Mouse (Mus musculus): ENCODE results near the gene Slc25a26. TPM values are rescaled to one million over a fixed set of nuclear protein-coding genes. Genes with fewer than 3 reads are reported as not detected.

The Slc25a26 gene
- polyA plus RNA-seq, 1 experiment = not detected

DNA sequence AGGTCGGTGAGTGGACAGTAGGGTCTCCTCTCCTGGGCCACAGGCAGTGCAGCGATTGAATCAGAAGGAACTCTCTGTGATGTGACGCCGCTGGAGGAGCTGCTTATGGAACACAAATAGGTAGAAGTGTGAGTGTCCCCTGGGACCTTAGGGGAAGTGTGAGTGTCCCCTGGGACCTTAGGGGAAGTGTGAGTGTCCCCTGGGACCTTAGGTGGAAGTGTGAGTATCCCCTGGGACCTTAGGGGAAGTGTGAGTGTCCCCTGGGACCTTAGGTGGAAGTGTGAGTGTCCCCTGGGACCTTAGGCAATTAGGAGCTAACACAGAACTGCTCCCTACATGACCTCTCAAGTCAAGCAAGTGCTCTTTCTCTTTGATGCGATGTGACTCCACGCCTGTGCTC is 18.0 kb downstream of the Slc25a26 start:
- Histone ChIP-seq H3K4me1 (ENCODE audit: control insufficient read depth, insufficient read depth, low read length) (no peaks in the 10 kb centered on the region), H3K4me3 (ENCODE audit: insufficient read depth, low read depth, low read length) (no peak overlapping the region), H3K27ac (ENCODE audit: insufficient read depth, low read depth, low read length) (no peak overlapping the region)
- no peak for TF ChIP-seq POLR2A (IDR thresholded peaks at IDR 0.05; ENCODE audit: insufficient read depth, low read depth, low read length)
- no peak for TF ChIP-seq CTCF (IDR thresholded peaks at IDR 0.05; ENCODE audit: insufficient read depth, low read depth, low read length)
- 97% methylated on average over 6 of the region's 6 CpGs for WGBS

- no peak for TF ChIP-seq POLR2A (IDR thresholded peaks at IDR 0.05; ENCODE audit: insufficient read depth, low read depth, low read length)
- TF ChIP-seq CTCF (IDR thresholded peaks at IDR 0.05; ENCODE audit: insufficient read depth, low read depth, low read length) = no peak
- Histone ChIP-seq H3K4me1 (ENCODE audit: control insufficient read depth, insufficient read depth, low read length) (no peaks in the 10 kb centered on the region), H3K4me3 (ENCODE audit: insufficient read depth, low read depth, low read length) (no peak overlapping the region), H3K27ac (ENCODE audit: insufficient read depth, low read depth, low read length) (no peak overlapping the region)
- WGBS = 29% methylated on average over 2 of the region's 2 CpGs
These were observed 24.2 kb downstream of the Slc25a26 start for GRCm38 (mm10) chr6:94524335-94524734.

DNA sequence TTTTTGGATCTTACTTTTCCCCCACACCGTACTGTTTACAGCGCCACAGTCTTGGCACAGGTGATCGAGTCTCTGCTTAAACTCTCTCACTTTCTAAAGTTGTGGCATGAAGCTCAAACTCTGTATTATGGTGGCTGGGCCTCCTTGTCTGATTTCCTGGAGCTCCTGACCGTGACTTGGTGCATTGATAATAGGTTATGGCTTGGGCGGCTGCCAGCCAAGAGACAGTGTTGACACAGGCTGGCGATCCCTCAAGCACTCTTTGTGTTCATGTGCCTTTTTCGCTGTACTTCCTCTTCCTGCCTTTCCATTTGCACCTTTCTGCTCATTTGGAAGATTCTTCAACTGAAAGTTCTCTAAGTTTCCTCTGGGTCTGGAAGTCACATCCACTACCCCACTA is 30.6 kb downstream of the Slc25a26 start:
- Histone ChIP-seq H3K4me3 (ENCODE audit: insufficient read depth, low read depth, low read length) (no peak overlapping the region), H3K27ac (ENCODE audit: insufficient read depth, low read depth, low read length) (no peak overlapping the region), H3K4me1 (ENCODE audit: control insufficient read depth, insufficient read depth, low read length) (no peaks in the 10 kb centered on the region)
- TF ChIP-seq CTCF (IDR thresholded peaks at IDR 0.05; ENCODE audit: insufficient read depth, low read depth, low read length) (no peak), POLR2A (IDR thresholded peaks at IDR 0.05; ENCODE audit: insufficient read depth, low read depth, low read length) (no peak)
- WGBS = 76% methylated on average over 7 of the region's 7 CpGs

- WGBS = 80% methylated on average over 4 of the region's 4 CpGs
- Histone ChIP-seq H3K27ac (ENCODE audit: insufficient read depth, low read depth, low read length) (no peak overlapping the region), H3K4me3 (ENCODE audit: insufficient read depth, low read depth, low read length) (no peak overlapping the region), H3K4me1 (ENCODE audit: control insufficient read depth, insufficient read depth, low read length) (no peaks in the 10 kb centered on the region)
- no peak for TF ChIP-seq CTCF (IDR thresholded peaks at IDR 0.05; ENCODE audit: insufficient read depth, low read depth, low read length)
- TF ChIP-seq POLR2A (IDR thresholded peaks at IDR 0.05; ENCODE audit: insufficient read depth, low read depth, low read length) = no peak
These were observed 32.0 kb downstream of the Slc25a26 start for GRCm38 (mm10) chr6:94532086-94532485.

- 58% methylated on average over 8 of the region's 8 CpGs for WGBS
- no peak overlapping the region for H3K27ac ChIP-seq (ENCODE audit: insufficient read depth, low read depth, low read length)
- no peak overlapping the region for H3K4me3 ChIP-seq (ENCODE audit: insufficient read depth, low read depth, low read length)
- peaks cover 8% of the 10 kb centered on the region for H3K4me1 ChIP-seq (ENCODE audit: control insufficient read depth, insufficient read depth, low read length)
- TF ChIP-seq POLR2A (IDR thresholded peaks at IDR 0.05; ENCODE audit: insufficient read depth, low read depth, low read length) (no peak), CTCF (IDR thresholded peaks at IDR 0.05; ENCODE audit: insufficient read depth, low read depth, low read length) (no peak)
These were observed 36.3 kb downstream of the Slc25a26 start for GRCm38 (mm10) chr6:94536478-94536877.

DNA sequence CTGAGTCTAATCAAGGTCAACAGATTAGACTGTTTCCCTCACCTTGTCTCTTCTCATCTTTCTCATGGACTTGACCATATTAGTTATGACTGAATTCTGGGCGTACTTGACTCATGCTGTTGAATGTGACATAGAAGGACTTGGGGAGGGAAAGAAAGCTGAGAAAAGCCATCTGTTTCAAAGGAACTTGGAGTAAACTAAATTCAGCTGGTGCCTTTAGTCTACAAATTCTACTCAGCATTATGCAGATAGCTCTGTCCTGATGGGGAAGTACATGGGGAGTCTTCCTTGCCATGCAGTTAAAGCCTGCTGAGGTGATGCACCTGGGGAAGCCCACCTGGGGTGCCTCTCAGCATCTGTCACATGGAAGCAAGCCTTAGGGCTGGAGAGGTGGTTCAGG is 37.5 kb downstream of the Slc25a26 start:
- H3K4me3 ChIP-seq (ENCODE audit: insufficient read depth, low read depth, low read length) = no peak overlapping the region
- peaks cover 9% of the 10 kb centered on the region for H3K4me1 ChIP-seq (ENCODE audit: control insufficient read depth, insufficient read depth, low read length)
- TF ChIP-seq POLR2A (IDR thresholded peaks at IDR 0.05; ENCODE audit: insufficient read depth, low read depth, low read length) (no peak), CTCF (IDR thresholded peaks at IDR 0.05; ENCODE audit: insufficient read depth, low read depth, low read length) (no peak)
- WGBS = 93% methylated on average over 1 of the region's 1 CpGs
- H3K27ac ChIP-seq (ENCODE audit: insufficient read depth, low read depth, low read length) = no peak overlapping the region

DNA sequence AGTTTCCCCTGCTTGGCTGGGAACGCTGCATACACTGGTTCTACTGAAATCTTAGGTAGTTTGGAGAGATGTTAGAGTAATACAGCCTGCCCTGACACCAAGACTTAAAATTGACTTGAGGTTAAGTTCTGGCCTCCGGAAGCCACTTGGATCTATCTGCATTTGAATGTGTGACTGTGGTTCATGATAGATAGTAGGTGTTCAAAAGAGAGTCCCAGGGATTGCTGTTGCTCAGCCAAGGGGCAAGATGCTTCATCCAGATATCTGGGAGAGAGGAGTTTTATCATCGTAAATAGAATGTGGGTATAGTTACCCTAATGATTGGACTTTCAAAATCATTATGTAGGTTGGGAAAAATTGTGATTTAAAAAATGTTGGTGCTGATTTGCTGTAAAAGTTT is 40.0 kb downstream of the Slc25a26 start:
- no peak overlapping the region for H3K4me3 ChIP-seq (ENCODE audit: insufficient read depth, low read depth, low read length)
- H3K4me1 ChIP-seq (ENCODE audit: control insufficient read depth, insufficient read depth, low read length) = peaks cover 9% of the 10 kb centered on the region
- WGBS = 94% methylated on average over 3 of the region's 3 CpGs
- no peak for TF ChIP-seq CTCF (IDR thresholded peaks at IDR 0.05; ENCODE audit: insufficient read depth, low read depth, low read length)
- TF ChIP-seq POLR2A (IDR thresholded peaks at IDR 0.05; ENCODE audit: insufficient read depth, low read depth, low read length) = no peak
- no peak overlapping the region for H3K27ac ChIP-seq (ENCODE audit: insufficient read depth, low read depth, low read length)

- Histone ChIP-seq H3K4me3 (ENCODE audit: insufficient read depth, low read depth, low read length) (no peak overlapping the region), H3K4me1 (ENCODE audit: control insufficient read depth, insufficient read depth, low read length) (peaks cover 9% of the 10 kb centered on the region), H3K27ac (ENCODE audit: insufficient read depth, low read depth, low read length) (no peak overlapping the region)
- TF ChIP-seq CTCF (IDR thresholded peaks at IDR 0.05; ENCODE audit: insufficient read depth, low read depth, low read length) = no peak
- WGBS = 81% methylated on average over 4 of the region's 4 CpGs
These were observed 40.5 kb downstream of the Slc25a26 start for GRCm38 (mm10) chr6:94540615-94541014.

GRCm38 (mm10) chr6:94541133-94541532 is 41.0 kb downstream of the Slc25a26 start:
- H3K27ac ChIP-seq (ENCODE audit: insufficient read depth, low read depth, low read length) = no peak overlapping the region
- H3K4me1 ChIP-seq (ENCODE audit: control insufficient read depth, insufficient read depth, low read length) = peaks cover 9% of the 10 kb centered on the region
- H3K4me3 ChIP-seq (ENCODE audit: insufficient read depth, low read depth, low read length) = no peak overlapping the region
- 47% methylated on average over 6 of the region's 6 CpGs for WGBS
- TF ChIP-seq POLR2A (IDR thresholded peaks at IDR 0.05; ENCODE audit: insufficient read depth, low read depth, low read length) = no peak
- TF ChIP-seq CTCF (IDR thresholded peaks at IDR 0.05; ENCODE audit: insufficient read depth, low read depth, low read length) = no peak

GRCm38 (mm10) chr6:94541854-94542253 is 41.7 kb downstream of the Slc25a26 start:
- 37% methylated on average over 7 of the region's 7 CpGs for WGBS
- no peak for TF ChIP-seq CTCF (IDR thresholded peaks at IDR 0.05; ENCODE audit: insufficient read depth, low read depth, low read length)
- TF ChIP-seq POLR2A (IDR thresholded peaks at IDR 0.05; ENCODE audit: insufficient read depth, low read depth, low read length) = no peak
- Histone ChIP-seq H3K27ac (ENCODE audit: insufficient read depth, low read depth, low read length) (no peak overlapping the region), H3K4me1 (ENCODE audit: control insufficient read depth, insufficient read depth, low read length) (peaks cover 9% of the 10 kb centered on the region), H3K4me3 (ENCODE audit: insufficient read depth, low read depth, low read length) (no peak overlapping the region)
